Mouse (Mus musculus) midbrain, embryonic 14.5 days (tissue): ENCODE results near the gene Slc48a1. TPM values are rescaled to one million over a fixed set of nuclear protein-coding genes. Genes with fewer than 3 reads are reported as not detected.

Source experiments
- ATAC-seq: fragments of 200-750 bp; cut with Nextera tagmentation; 2 replicates; pipeline ENCODE4 v1.8.0; 2017; ENCODE audit warnings: moderate number of reproducible peaks, moderate library complexity; ENCODE audit not compliant: low FRiP score, low TSS enrichment
- DNase-seq: peaks from one replicate; pipeline ENCODE4 v3.0.0-alpha.2; 2015
- H3K27ac ChIP-seq: fragments of 300-500 bp; sonication (generic); replicated peaks from 2 replicates; pipeline ENCODE4 v1.5.1; 2014; ENCODE audit warnings: mild to moderate bottlenecking, low read depth, low read length, moderate library complexity
- H3K27me3 ChIP-seq: fragments of 300-500 bp; sonication (generic); 2 replicates; pipeline ENCODE4 v1.6.1; 2014; ENCODE audit warnings: low read length, control low read depth, mixed read lengths; ENCODE audit not compliant: control insufficient read depth, insufficient read depth
- H3K36me3 ChIP-seq: fragments of 300-500 bp; sonication (generic); 2 replicates; pipeline ENCODE4 v1.6.1; 2014; ENCODE audit warnings: low read length, control low read depth; ENCODE audit not compliant: control insufficient read depth, insufficient read depth
- H3K4me1 ChIP-seq: fragments of 300-500 bp; sonication (generic); 2 replicates; pipeline ENCODE4 v1.6.1; 2014; ENCODE audit warnings: mild to moderate bottlenecking, antibody characterized with exemption, low read length, control low read depth; ENCODE audit not compliant: control insufficient read depth, insufficient read depth
- H3K4me2 ChIP-seq: fragments of 300-500 bp; sonication (generic); 2 replicates; pipeline ENCODE4 v1.6.1; 2014; ENCODE audit warnings: mild to moderate bottlenecking, low read length, moderate library complexity
- H3K4me3 ChIP-seq: fragments of 300-500 bp; sonication (generic); replicated peaks from 2 replicates; pipeline ENCODE4 v1.5.1; 2014; ENCODE audit warnings: low read depth, low read length
- H3K9ac ChIP-seq: fragments of 300-500 bp; sonication (generic); replicated peaks from 2 replicates; pipeline ENCODE4 v1.6.1; 2014; ENCODE audit warnings: mild to moderate bottlenecking, low read length, moderate library complexity
- H3K9me3 ChIP-seq: fragments of 300-500 bp; sonication (generic); 2 replicates; pipeline ENCODE4 v1.6.1; 2016; ENCODE audit warnings: low read length, control low read depth, mixed read lengths; ENCODE audit not compliant: control insufficient read depth
- WGBS: fragments of 180-500 bp; shearing (Covaris S2); extraction: QIAGEN DNeasy Blood & Tissue Kit; methylation state at CpG from one replicate; pipeline ENCODE4 v1.1.7; 2014; 5-methylcytosine and 5-hydroxymethylcytosine counted together
- polyA plus RNA-seq: library from polyadenylated mRNA; unstranded; fragments of >200 nt; fragmentation: Nextera tagmentation; extraction: Ambion mirVana; gene quantifications from 2 replicates; pipeline ENCODE4 v1.2.1, GENCODE M21; 2014

The Slc48a1 gene
- polyA plus RNA-seq, 1 experiment from 2014 or later: 72.9 TPM

DNA sequence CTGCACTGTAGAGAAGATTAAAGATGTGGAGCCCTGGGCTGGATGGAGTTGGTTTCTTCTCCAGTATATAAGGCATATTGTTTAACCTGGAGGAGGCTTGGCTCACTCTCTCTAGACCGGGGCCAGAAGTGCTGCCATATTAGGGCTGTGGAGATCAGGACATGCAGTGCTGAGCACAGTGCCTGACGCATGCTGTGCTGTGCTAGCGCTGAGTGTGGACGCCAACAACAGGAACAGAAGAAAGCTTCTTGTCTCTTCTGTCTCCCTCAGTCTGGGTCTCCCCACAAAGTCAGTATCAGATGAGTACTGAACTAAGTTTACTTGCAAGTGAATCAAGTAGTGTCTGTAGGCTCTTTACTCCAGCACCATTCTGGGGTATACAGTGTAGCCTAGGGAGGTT, 61.2 kb downstream of the Slc48a1 start:
- Histone ChIP-seq H3K4me3 (no peak overlapping the region), H3K36me3 (no peaks in the 10 kb centered on the region), H3K9me3 (no peaks in the 10 kb centered on the region), H3K4me1 (0 out of 2 replicates have a peak, but pooled peaks cover 2% of the 10 kb centered on the region), H3K9ac (no peak overlapping the region), H3K27ac (no peak overlapping the region), H3K27me3 (no peaks in the 10 kb centered on the region), H3K4me2 (no peak overlapping the region)
- 73% methylated on average over 4 of the region's 4 CpGs for WGBS
- ATAC-seq (no peak), DNase-seq (no peak)

- Histone ChIP-seq H3K27me3 (no peaks in the 10 kb centered on the region), H3K4me1 (0 out of 2 replicates have a peak, but pooled peaks cover 2% of the 10 kb centered on the region), H3K4me3 (no peak overlapping the region), H3K9ac (no peak overlapping the region), H3K27ac (no peak overlapping the region), H3K4me2 (no peak overlapping the region), H3K36me3 (no peaks in the 10 kb centered on the region), H3K9me3 (no peaks in the 10 kb centered on the region)
- no peak for DNase-seq
- WGBS: 48% methylated on average over 3 of the region's 3 CpGs
- ATAC-seq: no peak
These were observed 61.7 kb downstream of the Slc48a1 start for GRCm38 (mm10) chr15:97839991-97840455.

- no peak overlapping the region for H3K27ac ChIP-seq
- H3K4me2 ChIP-seq: no peak overlapping the region
- no peaks in the 10 kb centered on the region for H3K36me3 ChIP-seq
- no peaks in the 10 kb centered on the region for H3K27me3 ChIP-seq
- 0 out of 2 replicates have a peak, but pooled peaks cover 2% of the 10 kb centered on the region for H3K4me1 ChIP-seq
- H3K9me3 ChIP-seq: no peaks in the 10 kb centered on the region
- no peak overlapping the region for H3K9ac ChIP-seq
- no peak overlapping the region for H3K4me3 ChIP-seq
- ATAC-seq (no peak), DNase-seq (no peak)
- WGBS: 87% methylated on average over 1 of the region's 1 CpGs
These were observed 62.5 kb downstream of the Slc48a1 start for GRCm38 (mm10) chr15:97840781-97841180.

GRCm38 (mm10) chr15:97841383-97841782, 63.1 kb downstream of the Slc48a1 start:
- no peaks in the 10 kb centered on the region for H3K36me3 ChIP-seq
- no peak overlapping the region for H3K9ac ChIP-seq
- H3K27ac ChIP-seq: no peak overlapping the region
- DNase-seq: no peak
- H3K27me3 ChIP-seq: no peaks in the 10 kb centered on the region
- WGBS: 96% methylated on average over 6 of the region's 6 CpGs
- ATAC-seq: no peak
- H3K4me2 ChIP-seq: no peak overlapping the region
- no peaks in the 10 kb centered on the region for H3K9me3 ChIP-seq
- H3K4me1 ChIP-seq: no peaks in the 10 kb centered on the region
- H3K4me3 ChIP-seq: no peak overlapping the region

GRCm38 (mm10) chr15:97842058-97842457, 63.7 kb downstream of the Slc48a1 start:
- H3K27me3 ChIP-seq: no peaks in the 10 kb centered on the region
- H3K4me2 ChIP-seq: no peak overlapping the region
- H3K9ac ChIP-seq: no peak overlapping the region
- H3K4me3 ChIP-seq: no peak overlapping the region
- WGBS: 84% methylated on average over 6 of the region's 6 CpGs
- H3K4me1 ChIP-seq: no peaks in the 10 kb centered on the region
- H3K27ac ChIP-seq: no peak overlapping the region
- DNase-seq (no peak), ATAC-seq (no peak)
- no peaks in the 10 kb centered on the region for H3K36me3 ChIP-seq
- no peaks in the 10 kb centered on the region for H3K9me3 ChIP-seq

Other genes with a start within 250 kb of the Slc48a1 start
- 45.5 and 50.3 TPM in 2 replicates for gene Rpap3, start 72.7 kb upstream of the Slc48a1 start, polyA plus RNA-seq
- 0.14 TPM in 1 of 2 replicates, not detected in the other for gene Endou, start 47.2 kb upstream of the Slc48a1 start, polyA plus RNA-seq
- gene Rapgef3, start 10.5 kb upstream of the Slc48a1 start, polyA plus RNA-seq: 7.2 and 8.8 TPM in 2 replicates
- gene Hdac7, start 66.0 kb downstream of the Slc48a1 start, polyA plus RNA-seq: 29.8 and 30.5 TPM in 2 replicates
- not detected in 2 replicates for gene Vdr, start 132.1 kb downstream of the Slc48a1 start, polyA plus RNA-seq
- 52.3 and 63.6 TPM in 2 replicates for gene Tmem106c, start 185.7 kb downstream of the Slc48a1 start, polyA plus RNA-seq
- gene Col2a1, start 226.2 kb downstream of the Slc48a1 start, polyA plus RNA-seq: 39.3 and 45.2 TPM in 2 replicates